Mouse (Mus musculus): ENCODE measurements around the gene Rsbn1l.
"Not testable (repeated sequence)": the region's sequence is repeated elsewhere in the genome, so short reads cannot be mapped to it uniquely, and the experiment has no call there.

Rsbn1l gene

GRCm38 (mm10) chr5:20963295-20963694 is 7.1 kb upstream of the Rsbn1l start:
- Histone ChIP-seq H3K27me3 (ENCODE audit: control insufficient read depth, insufficient read depth, low read length, poor library complexity, severe bottlenecking) (no peaks in the 10 kb centered on the region), H3K36me3 (ENCODE audit: control insufficient read depth, insufficient read depth, low read length, poor library complexity, severe bottlenecking) (0 out of 2 replicates have a peak, but pooled peaks cover 3% of the 10 kb centered on the region)
- no peak for DNase-seq (ENCODE audit: low read depth, low spot score)

GRCm38 (mm10) chr5:20960927-20961326 is 4.7 kb upstream of the Rsbn1l start:
- 0 out of 2 replicates have a peak, but pooled peaks cover 3% of the 10 kb centered on the region for H3K36me3 ChIP-seq (ENCODE audit: control insufficient read depth, insufficient read depth, low read length, poor library complexity, severe bottlenecking)
- no peak for DNase-seq (ENCODE audit: low read depth, low spot score)
- H3K27me3 ChIP-seq (ENCODE audit: control insufficient read depth, insufficient read depth, low read length, poor library complexity, severe bottlenecking): no peaks in the 10 kb centered on the region

- Histone ChIP-seq H3K27me3 (ENCODE audit: control insufficient read depth, insufficient read depth, low read length, poor library complexity, severe bottlenecking) (no peaks in the 10 kb centered on the region), H3K36me3 (ENCODE audit: control insufficient read depth, insufficient read depth, low read length, poor library complexity, severe bottlenecking) (no peaks in the 10 kb centered on the region)
- peak; percentile 70 for DNase-seq (ENCODE audit: low read depth, low spot score)
Observed at GRCm38 (mm10) chr5:20955114-20955835, 923 bp downstream of the Rsbn1l start.

- Histone ChIP-seq H3K27me3 (ENCODE audit: control insufficient read depth, insufficient read depth, low read length, poor library complexity, severe bottlenecking) (no peaks in the 10 kb centered on the region), H3K36me3 (ENCODE audit: control insufficient read depth, insufficient read depth, low read length, poor library complexity, severe bottlenecking) (no peaks in the 10 kb centered on the region)
- DNase-seq (ENCODE audit: low read depth, low spot score): no peak
Observed at GRCm38 (mm10) chr5:20952337-20952925, 3.8 kb downstream of the Rsbn1l start.

GRCm38 (mm10) chr5:20951666-20952281 is 4.4 kb downstream of the Rsbn1l start:
- DNase-seq (ENCODE audit: low read depth, low spot score): peak; percentile 96
- Histone ChIP-seq H3K27me3 (ENCODE audit: control insufficient read depth, insufficient read depth, low read length, poor library complexity, severe bottlenecking) (no peaks in the 10 kb centered on the region), H3K36me3 (ENCODE audit: control insufficient read depth, insufficient read depth, low read length, poor library complexity, severe bottlenecking) (no peaks in the 10 kb centered on the region)

- Histone ChIP-seq H3K27me3 (ENCODE audit: control insufficient read depth, insufficient read depth, low read length, poor library complexity, severe bottlenecking) (no peaks in the 10 kb centered on the region), H3K36me3 (ENCODE audit: control insufficient read depth, insufficient read depth, low read length, poor library complexity, severe bottlenecking) (no peaks in the 10 kb centered on the region)
- DNase-seq (ENCODE audit: low read depth, low spot score): peak; percentile 60
Observed at GRCm38 (mm10) chr5:20950855-20951650, 5.1 kb downstream of the Rsbn1l start.

- no peaks in the 10 kb centered on the region for H3K27me3 ChIP-seq (ENCODE audit: control insufficient read depth, insufficient read depth, low read length, poor library complexity, severe bottlenecking)
- peak; percentile 45 for DNase-seq (ENCODE audit: low read depth, low spot score)
- H3K36me3 ChIP-seq (ENCODE audit: control insufficient read depth, insufficient read depth, low read length, poor library complexity, severe bottlenecking): no peaks in the 10 kb centered on the region
Observed at GRCm38 (mm10) chr5:20950516-20950854, 5.7 kb downstream of the Rsbn1l start.

GRCm38 (mm10) chr5:20950093-20950492 is 6.1 kb downstream of the Rsbn1l start:
- DNase-seq (ENCODE audit: low read depth, low spot score): no peak
- Histone ChIP-seq H3K36me3 (ENCODE audit: control insufficient read depth, insufficient read depth, low read length, poor library complexity, severe bottlenecking) (no peaks in the 10 kb centered on the region), H3K27me3 (ENCODE audit: control insufficient read depth, insufficient read depth, low read length, poor library complexity, severe bottlenecking) (no peaks in the 10 kb centered on the region)

- no peaks in the 10 kb centered on the region for H3K27me3 ChIP-seq (ENCODE audit: control insufficient read depth, insufficient read depth, low read length, poor library complexity, severe bottlenecking)
- peak; percentile 79 for DNase-seq (ENCODE audit: low read depth, low spot score)
- H3K36me3 ChIP-seq (ENCODE audit: control insufficient read depth, insufficient read depth, low read length, poor library complexity, severe bottlenecking): no peaks in the 10 kb centered on the region
Observed at GRCm38 (mm10) chr5:20946906-20947305, 9.3 kb downstream of the Rsbn1l start.

GRCm38 (mm10) chr5:20944961-20945748 is 11.0 kb downstream of the Rsbn1l start:
- peak; percentile 75 for DNase-seq (ENCODE audit: low read depth, low spot score)
- no peaks in the 10 kb centered on the region for H3K27me3 ChIP-seq (ENCODE audit: control insufficient read depth, insufficient read depth, low read length, poor library complexity, severe bottlenecking)
- H3K36me3 ChIP-seq (ENCODE audit: control insufficient read depth, insufficient read depth, low read length, poor library complexity, severe bottlenecking): peaks cover 1% of the 10 kb centered on the region; the same call in 1 of the 2 replicates

GRCm38 (mm10) chr5:20943791-20944190 is 12.4 kb downstream of the Rsbn1l start:
- not testable (repeated sequence) for H3K27me3 ChIP-seq (ENCODE audit: control insufficient read depth, insufficient read depth, low read length, poor library complexity, severe bottlenecking); H3K36me3 ChIP-seq (ENCODE audit: control insufficient read depth, insufficient read depth, low read length, poor library complexity, severe bottlenecking); DNase-seq (ENCODE audit: low read depth, low spot score)

GRCm38 (mm10) chr5:20942523-20942922 is 13.7 kb downstream of the Rsbn1l start:
- no peaks in the 10 kb centered on the region for H3K27me3 ChIP-seq (ENCODE audit: control insufficient read depth, insufficient read depth, low read length, poor library complexity, severe bottlenecking)
- no peak for DNase-seq (ENCODE audit: low read depth, low spot score)
- H3K36me3 ChIP-seq (ENCODE audit: control insufficient read depth, insufficient read depth, low read length, poor library complexity, severe bottlenecking): peaks cover 2% of the 10 kb centered on the region; the same call in 1 of the 2 replicates

GRCm38 (mm10) chr5:20941205-20941604 is 15.0 kb downstream of the Rsbn1l start:
- DNase-seq (ENCODE audit: low read depth, low spot score): peak; percentile 69
- H3K27me3 ChIP-seq (ENCODE audit: control insufficient read depth, insufficient read depth, low read length, poor library complexity, severe bottlenecking): no peaks in the 10 kb centered on the region
- H3K36me3 ChIP-seq (ENCODE audit: control insufficient read depth, insufficient read depth, low read length, poor library complexity, severe bottlenecking): peaks cover 2% of the 10 kb centered on the region; the same call in 1 of the 2 replicates

- no peak for DNase-seq (ENCODE audit: low read depth, low spot score)
- peaks cover 2% of the 10 kb centered on the region; the same call in 1 of the 2 replicates for H3K36me3 ChIP-seq (ENCODE audit: control insufficient read depth, insufficient read depth, low read length, poor library complexity, severe bottlenecking)
Observed at GRCm38 (mm10) chr5:20940696-20941095, 15.5 kb downstream of the Rsbn1l start.

More at GRCm38 (mm10) chr5:20940696-20941095, 15.5 kb downstream of the Rsbn1l start:
- H3K27me3 ChIP-seq (ENCODE audit: control insufficient read depth, insufficient read depth, low read length, poor library complexity, severe bottlenecking): no peaks in the 10 kb centered on the region

Data from splenic B cell, adult 2 months (primary cell).